Mouse (Mus musculus) kidney, postnatal 36 days (tissue): ENCODE measurements around the gene Cds2.
"Not testable (repeated sequence)": the region's sequence is repeated elsewhere in the genome, so short reads cannot be mapped to it uniquely, and the experiment has no call there.

Experiments used
- DNase-seq, 2 experiments: peaks; one replicate each; pipeline ENCODE4 v3.0.0; 2021 to 2022; ENCODE audit warnings: mixed read lengths in 2 of 2

Gene Cds2

DNA sequence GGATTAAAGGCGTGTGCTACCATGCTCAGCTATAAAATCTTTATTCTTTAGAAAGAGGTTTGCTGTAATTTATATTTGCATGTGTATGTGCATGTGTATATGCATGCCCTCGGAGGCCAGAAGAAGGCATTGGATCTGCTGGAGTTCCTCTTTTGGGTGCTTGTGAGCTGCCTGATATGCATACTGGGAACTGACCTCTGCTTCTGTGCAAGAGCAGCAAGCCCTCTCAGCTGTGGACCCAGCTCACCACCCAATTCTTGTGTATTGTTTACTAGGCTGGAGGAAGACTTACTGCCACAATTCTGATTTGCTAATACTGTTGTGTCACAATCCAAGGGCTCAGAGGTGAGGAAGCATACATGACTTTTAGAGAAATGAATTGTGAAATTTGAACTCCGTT, 3.1 kb downstream of the Cds2 start:
- no peak for DNase-seq

DNA sequence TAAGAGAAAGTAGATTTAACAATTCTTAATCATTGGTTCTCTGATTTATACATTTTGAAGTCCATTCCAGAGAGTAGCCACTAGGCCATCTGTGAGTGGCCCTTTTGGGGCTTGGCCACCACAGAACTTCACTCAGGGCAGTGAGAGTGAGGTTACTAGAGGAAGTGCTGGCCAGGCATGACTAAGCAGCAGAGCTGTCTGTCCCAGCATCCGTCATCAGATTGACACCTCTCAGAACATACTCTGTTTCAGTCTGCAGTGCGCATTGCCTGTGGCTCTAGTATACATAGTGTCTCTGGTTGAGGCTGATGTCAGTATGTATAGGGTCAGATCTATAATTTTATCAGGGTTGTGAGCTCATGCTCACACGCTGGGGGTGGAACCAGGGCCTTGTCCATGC, 6.3 kb downstream of the Cds2 start:
- no peak for DNase-seq

DNA sequence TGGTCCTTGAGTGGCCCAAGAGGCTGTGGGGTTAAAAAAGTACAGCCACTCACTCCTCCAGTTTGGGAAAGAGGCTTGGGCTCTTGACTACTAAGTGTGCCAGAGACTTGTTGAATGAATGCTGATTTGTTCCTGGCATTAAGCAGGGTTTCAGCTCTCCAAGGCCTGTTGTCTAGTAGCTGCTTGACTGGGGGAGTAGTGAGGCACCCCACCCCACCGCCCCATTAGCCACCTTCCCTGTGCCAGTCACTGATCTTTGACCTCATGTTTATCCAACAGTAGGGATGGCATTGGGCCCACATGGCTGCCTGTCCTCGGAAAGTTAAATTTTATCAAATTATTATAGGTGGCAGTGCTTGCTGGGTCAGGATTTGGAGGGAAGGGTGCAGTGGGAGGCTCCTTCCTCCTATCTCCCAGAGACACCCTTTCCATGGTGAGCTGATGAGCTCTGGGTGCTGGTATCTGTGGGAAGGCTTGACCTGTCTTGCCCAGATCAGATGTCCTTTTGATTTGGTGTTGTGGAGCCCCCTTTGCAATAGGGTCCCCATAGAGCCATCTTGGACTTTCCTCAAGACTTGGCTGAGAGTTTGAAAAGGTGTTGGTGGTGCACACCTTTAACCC, 7.5 kb downstream of the Cds2 start:
- peak; percentile 80 to 84 for DNase-seq

DNA sequence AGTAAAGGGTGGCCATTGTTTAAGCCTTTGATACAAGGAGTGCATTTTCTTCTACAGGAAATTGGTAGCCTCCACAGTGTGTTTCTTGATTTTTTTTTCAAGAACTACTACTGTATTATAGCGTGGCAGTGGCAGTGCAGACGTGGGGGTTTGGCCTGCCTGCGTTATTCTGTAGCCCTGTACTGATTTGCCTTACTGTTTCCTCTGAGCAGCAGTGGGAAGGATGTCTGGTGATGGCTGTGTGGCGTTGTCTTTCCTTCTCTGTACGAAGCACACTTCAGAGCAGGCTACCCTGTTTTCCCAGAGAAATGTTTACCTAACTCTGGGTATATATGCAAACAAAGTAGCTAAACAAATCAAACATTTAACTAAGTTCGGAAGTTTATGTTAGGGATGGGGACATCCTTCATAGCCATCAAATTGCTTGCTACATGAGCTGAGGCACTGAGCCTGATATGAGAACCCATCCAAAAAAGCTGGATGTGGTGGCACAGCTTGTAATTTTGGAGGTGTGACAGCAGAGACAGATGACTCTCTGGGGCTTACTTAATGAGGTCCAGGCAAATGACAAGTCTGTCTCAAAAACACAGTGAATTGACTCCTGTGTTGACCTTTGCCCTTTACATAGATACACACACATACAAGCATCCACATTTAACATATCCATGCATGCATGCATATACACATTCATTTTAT, 9.9 kb downstream of the Cds2 start:
- no peak for DNase-seq

DNA sequence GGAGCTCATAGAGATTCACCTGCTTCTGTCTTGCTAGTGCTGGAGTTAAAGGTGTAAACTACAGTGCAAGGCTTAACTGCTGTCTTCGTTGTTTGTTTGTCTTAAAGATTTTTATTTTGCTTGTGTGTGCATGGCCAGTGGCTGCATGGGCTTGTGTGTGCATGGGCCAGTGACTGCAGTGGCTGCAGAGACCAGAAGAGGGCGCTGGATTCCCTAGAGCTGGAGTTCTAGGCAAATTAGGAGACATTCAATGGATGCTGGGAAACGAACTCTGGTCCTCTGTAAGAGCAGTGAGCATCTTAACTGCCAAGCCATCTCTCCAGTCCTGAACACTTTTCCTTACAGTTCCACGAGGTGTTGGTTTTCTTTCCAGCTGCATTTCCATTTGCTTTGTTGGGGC, 12.6 kb downstream of the Cds2 start:
- no peak for DNase-seq

DNA sequence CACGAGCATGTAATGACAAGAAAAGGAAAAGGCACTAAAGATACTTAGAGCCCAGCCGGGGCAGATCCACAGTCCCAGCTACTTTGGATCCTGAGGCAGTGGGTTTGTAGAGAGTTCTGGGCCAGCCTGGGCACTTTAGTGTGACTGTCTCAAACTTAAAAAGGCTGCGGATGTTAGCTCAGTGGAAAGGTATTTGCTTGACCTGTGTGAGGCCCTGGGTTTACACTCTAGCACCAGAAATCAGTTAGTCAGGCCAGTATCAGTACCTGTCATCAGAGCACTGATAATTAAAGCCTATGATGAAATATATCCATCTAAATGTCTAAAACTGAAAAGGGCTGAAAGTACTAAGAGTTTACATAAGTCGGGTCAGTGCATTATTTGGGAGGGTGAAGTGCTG, 13.3 kb downstream of the Cds2 start:
- no peak for DNase-seq

DNA sequence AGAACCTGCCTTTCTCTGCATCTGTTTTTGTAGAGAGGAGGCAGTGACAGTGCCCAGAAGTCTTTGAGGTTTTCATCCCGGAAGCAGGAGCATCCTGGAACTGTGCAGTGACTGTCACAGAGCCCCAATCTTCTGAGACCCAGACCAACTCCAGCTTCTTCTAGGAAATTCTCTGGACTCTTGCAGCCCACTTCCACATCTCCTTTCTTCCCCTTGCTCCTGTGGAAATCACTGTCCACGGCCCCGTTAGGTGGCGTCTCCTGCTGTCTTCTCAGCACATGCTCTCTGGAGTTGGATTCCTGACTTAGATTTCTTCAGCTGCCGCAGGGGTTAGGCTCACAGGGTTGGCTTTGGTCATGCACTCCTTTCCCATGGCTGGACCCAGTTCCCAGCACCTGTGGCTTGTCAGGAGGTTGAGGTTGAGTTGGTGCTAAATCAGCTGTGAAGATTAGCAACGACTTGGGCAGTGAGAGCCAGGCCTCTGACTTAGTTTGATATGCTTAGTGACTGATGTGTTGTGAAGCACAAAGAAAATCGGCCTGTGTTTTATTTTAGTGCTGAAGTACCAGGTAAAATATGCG, 15.4 kb downstream of the Cds2 start:
- no peak for DNase-seq

DNA sequence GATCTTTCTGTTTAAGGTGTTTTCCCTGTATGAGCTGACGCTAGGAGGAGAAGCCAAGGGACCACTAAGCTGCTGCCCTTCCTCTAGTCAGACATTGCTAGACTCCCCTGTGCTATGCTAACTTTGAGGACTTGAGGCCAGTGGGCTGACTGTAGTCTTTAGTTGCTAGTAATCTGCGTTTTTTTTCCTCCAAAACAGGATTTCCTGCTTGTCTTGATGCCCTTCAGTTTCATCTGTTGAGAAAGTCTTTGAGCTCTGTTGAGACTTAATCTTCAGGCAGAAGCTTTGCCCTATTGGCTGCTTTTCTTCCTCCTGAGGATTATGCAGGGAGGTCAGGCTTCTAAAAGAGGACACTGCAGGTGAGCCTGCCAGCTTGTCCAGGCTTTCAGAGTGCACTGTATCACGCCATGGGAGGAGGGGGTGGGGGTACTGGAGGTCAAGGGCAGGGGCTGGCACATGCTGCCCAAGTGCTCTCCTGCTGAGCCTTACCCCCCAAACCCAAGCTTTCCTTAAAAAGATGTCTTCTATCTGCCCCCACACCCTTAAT, 16.5 kb downstream of the Cds2 start:
- no peak for DNase-seq

DNA sequence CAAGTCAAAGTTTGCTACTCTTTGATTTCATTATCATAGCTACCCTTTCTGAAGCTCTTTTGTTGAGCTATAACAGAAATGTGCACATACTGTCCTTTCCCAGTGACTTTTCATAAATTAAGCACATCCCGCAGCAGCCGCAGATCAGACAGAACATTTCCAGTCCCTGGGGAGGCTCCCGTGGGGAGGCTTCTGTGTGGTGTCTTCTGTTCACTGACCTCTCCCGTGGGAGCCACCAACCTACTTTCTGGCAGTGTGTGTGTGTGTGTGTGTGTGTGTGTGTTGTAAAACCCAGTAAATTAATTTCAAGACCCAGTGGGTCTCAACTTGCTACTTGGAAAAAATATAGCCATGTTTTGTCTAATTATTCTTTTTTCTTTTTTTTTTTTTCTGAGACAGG, 17.0 kb downstream of the Cds2 start:
- peak in 1 of 2 experiments; percentile 52 for DNase-seq

DNA sequence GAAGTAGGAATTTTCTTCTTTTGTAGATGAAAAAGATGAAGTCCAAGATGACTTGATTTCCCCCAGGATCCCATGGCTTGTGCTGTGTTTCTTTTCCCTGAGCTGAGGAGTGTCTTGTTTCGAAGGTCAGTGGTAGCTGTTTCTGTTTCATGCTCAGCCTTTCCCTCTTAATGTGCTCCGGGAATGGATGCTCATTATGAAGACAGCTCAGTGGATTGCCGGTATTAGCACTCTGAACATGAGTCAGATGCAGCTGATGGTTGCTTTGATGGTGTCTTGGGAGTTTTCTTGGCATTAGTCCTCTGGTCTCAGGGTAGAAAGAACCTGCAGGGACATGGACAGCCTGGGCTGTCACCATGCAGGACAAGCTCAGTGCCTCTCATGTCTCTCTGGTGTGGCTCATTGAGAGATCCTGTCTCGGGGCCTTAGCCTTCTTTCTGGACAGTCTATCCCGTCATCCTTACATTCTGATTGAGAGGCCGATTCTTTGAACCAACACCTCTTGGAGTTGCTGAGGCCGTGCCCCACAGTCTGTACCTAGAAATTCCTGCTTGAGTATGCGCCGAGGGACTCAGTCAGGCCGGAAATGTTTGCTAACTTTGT, 17.7 kb downstream of the Cds2 start:
- DNase-seq, result no peak

DNA sequence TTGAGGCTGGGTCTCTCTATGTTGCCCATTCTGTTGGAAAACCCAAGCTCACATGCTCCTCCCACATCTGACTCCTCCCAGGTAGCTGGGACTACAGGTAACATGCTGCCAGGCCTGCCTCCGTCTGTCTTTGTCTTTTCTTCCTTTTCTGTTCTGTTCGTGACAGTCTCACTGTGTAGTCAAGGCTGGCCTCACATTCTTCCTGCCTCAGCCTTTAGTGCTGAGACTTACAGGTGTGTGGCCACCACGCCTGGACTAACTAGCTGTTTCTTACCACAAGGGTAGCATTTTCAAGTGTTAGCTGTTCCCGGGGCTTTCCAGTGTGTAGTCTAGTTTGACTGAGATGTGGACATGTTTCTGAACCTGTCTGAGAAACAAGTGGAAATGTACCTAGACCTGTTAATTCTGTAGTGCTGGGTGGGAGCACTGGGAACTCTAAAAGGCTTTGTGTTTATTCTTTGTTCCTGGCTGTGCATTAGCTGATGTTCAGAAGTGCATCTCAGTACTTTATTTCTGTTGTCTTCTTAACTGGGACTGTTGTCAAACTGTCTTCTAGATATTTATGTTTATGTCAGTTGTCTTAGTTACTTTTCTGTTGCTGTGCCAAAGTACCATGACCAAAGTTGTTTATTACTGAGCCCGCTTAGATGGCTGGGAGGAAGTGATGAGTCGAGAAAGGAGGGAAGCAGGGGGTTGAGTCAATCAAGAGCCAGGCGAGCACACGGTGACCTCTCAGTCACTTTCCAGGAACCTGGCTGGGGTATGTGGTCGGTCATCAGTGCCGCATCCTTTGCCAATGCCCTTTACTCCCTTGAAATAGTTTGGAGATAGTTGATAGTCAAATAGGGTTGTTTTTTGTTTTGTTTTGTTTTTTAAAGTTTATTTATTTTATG, 18.9 kb downstream of the Cds2 start:
- peak in 1 of 2 experiments; percentile 52 for DNase-seq

DNA sequence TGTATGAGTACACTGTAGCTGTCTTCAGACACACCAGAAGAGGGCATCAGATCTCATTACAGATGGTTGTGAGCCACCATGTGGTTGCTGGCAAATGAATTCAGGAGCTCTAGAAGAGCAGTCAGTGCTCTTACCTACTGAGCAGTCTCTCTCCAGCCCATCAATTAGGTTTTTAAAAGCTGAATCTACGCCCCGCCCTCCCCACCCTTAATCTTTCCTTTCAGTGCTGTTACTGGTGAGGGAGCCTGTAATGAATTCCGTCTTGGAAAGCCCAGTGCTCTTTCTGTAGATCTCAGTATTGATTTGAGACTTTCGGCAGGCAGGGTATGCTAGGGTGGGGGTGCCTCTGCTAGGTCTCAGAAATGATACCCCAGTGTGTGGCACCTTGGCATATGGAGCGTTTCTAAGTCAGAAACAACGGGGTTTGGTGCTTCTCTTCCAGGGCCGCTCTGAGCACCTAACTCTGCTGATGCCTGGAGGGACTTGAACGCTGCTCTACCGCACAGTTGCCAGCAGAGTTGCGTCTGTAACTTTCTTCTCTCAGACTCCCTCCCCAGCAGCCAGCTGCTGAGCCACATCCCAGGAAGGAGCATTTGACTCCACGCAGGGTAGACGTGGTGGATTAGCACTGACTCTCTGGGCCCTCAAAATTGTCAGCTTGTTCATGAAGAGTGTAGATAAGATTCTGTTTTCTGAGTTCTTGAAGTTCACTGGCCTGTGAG, 19.7 kb downstream of the Cds2 start:
- DNase-seq, result no peak

DNA sequence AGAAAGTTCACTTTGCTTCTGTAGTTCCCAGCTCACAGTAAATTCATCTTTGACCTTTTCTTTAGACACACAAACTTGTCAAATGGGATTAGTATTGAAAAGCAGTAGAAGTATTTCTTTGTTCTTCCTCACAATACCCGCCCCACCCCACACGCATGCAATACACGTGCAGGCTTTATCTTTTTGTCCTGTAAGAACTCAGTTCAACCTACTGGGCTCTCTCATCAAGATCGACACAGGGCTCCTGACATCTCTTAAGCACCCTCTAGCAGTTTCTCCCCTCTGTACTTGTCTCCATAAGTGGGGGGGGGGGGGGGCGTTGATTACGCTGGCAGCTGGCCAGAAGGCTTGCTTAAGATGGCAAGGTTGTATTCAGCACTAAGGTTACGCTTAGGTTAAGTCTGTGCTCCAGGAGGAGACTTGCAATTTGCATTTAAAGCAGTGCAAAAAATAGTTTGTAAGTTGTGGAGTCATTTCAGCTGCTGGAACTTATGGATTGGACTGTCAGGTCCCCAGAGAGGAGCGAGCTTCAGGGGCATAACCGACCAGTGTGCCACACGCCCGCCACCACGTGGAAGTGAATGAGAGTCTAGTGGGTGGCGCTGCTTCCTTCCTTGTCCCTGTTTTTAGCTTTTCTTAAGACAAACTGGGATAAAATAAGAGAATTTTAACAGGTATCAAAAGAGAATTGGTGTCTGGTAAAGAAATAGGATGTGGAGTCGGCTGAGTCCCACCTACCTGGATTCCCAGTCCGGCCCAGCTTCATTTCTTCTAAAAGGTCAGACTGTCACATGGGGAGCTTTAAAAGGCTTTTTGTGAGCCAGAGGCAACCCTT, 20.5 kb downstream of the Cds2 start:
- no peak for DNase-seq

DNA sequence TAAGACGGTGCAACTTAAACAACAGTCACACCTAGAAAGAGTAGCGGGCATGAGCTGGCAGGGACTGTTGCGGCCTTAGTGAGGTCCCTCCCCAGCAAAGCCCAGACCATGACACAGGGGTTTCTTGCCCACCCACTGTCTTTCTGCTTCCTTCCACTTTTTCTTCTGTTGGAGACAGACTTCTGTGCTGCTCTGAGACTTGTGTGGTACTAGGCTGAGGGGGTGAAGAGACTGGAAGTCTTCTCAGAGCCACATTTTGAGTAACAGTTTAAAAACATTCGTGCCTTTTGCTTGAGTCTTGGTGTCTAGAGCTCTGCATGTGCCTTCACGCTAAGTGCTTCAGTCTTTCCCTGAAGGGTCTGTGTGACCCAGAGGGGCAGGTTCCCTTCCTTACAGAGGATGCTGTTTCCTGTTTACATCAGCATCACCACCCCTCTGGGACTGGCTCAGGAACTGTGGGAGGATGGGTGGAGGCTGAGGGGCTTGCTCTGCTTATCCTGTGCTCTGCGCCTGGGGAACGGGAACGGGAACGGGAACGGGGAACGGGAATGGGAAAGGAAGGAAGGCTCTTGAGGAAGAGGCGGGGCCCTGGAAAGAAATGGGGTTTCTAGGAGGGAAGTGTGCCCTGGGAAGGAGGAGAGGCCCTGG, 21.7 kb downstream of the Cds2 start:
- DNase-seq, result peak; percentile 72 to 85

DNA sequence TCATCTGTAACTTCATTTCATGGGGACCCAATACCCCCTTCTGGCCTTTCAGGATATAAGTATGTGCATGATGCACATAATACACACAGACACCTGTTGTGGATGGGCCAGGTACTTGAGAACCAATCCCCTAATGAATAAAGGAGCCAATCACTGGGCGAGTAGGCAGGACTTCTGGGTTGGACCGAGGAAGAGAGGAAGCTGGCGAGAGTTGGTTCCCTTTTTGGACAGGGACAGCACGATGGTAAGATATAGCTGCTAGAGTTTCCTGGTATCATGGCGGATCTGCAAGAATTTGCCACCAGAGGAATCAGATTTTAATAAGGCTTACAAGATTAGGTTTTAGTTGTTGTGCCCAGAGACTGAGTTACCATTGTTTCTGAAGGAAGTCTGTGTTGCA, 22.8 kb downstream of the Cds2 start:
- DNase-seq, result not testable (repeated sequence)

DNA sequence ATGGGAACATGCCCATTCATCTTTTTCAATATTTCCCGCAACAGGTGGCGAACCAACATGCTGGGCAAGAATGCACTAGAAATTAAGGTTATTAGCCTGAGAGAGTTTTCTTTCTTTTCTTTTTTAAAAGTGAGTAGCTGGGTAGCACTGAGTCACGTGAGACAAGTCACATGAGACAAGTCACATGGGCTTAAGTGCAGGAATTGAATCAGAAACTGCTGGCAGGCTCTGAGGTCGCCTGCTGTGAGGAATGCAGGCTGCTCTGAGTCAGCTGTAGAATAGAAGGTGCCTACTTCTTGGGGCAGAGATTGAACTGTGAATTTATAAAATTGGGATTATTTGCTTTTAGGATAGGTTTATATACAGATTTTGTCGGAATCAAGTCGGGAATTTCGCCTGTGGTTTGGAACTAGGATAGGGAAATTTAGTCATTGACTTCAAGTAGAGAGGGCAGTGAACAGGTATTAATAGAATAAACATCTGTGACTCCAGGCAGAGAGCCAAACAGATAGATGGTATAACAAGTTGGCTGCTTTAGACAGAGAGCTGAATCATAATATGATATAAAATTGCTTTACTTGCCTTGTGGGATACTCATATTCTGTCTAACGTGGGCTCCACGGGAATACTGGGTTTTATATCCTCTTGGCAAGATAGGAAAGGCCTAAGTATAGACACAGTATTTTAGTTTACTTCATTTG, 23.6 kb downstream of the Cds2 start:
- DNase-seq, result peak in 1 of 2 experiments; percentile 44

DNA sequence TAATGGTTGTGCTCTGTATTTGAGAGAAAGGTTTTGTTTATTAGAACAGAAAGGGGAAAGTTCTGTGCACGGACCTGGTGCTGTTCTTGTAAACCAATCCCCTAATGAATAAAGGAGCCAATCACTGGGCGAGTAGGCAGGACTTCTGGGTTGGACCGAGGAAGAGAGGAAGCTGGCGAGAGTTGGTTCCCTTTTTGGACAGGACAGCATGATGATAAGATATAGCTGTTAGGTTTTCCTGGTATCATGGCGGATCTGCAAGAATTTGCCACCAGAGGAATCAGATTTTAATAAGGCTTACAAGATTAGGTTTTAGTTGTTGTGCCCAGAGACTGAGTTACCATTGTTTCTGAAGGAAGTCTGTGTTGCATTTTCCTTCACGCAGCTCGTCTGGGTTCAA, 26.3 kb downstream of the Cds2 start:
- DNase-seq, result not testable (repeated sequence)

DNA sequence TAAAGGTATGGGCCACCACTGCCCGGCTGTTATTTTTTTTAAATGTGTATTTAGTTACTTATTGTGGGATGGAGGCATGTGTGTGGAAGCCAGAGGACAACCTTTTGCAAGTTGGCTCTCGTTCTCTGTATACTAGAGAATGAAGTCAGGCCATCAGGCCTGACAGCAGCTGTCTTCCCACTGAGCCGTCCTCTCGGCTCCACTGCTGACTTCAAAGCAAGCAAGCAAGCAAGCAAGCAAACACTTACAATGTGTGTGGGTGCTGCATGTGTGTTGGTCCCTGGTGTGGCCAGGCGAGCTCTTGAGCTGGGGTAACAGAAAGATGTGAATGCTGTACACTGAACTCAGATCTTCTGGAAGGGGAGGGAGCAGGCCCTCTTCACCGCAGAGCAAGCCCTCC, 27.9 kb downstream of the Cds2 start:
- DNase-seq, result no peak

DNA sequence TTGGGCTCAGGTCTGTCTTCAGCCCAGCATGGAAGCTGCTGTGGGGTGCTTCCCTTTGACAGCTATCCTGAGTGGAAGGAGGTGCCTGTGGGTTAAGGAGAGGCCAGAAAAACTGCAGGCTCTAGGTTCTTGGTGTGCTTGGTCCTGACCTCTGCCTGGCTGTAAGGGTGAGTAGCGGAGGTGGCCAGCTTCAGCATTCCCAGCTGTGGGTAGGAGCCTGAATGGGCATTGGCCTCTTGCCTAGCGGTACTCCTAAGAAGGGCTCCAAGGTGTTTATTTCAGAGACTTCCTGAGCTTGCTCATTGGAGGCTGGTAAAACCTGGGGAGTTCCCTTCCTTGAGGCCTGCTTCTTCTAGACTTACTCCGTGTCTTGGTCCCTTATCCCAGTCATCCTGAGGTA, 28.3 kb downstream of the Cds2 start:
- peak; percentile 20 to 43 for DNase-seq

DNA sequence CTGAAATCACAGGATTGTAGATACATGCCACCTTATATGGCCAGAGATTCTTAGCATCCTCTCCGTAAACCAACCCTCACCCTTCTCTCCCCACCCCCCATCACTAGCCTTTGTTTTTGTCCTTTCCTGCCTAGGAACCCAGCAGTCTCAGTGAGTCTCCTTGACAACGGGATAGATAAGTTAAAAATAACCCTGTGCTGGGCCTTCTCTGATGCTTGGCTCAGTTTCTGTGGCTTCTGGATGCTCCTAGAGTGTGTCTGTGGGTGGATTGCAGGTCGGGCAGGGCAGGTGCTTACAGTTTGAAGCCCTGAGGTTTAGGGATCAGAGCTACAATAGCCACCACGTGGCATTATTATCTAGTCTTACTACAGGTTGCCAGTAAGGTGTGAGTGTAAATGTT, 29.1 kb downstream of the Cds2 start:
- DNase-seq, result peak in 1 of 2 experiments; percentile 33
